Mouse (Mus musculus): Measurements from ENCODE around the gene Rplp0. TPM values are rescaled to one million over a fixed set of nuclear protein-coding genes. Genes with fewer than 3 reads are reported as not detected.
"Not testable (repeated sequence)": the region's sequence is repeated elsewhere in the genome, so short reads cannot be mapped to it uniquely, and the experiment has no call there.

Gene Rplp0
- polyA plus RNA-seq (2017; shearing (Covaris generic)), result 1,000 to 10,000 TPM; 4,414 to 4,537 TPM

- ATAC-seq, result peak; percentile 99
Measured at GRCm38 (mm10) chr5:115559237-115560101, at the start of gene Rplp0. Gene Rplp0 (plus strand): TSS chr5:115559467.

DNA sequence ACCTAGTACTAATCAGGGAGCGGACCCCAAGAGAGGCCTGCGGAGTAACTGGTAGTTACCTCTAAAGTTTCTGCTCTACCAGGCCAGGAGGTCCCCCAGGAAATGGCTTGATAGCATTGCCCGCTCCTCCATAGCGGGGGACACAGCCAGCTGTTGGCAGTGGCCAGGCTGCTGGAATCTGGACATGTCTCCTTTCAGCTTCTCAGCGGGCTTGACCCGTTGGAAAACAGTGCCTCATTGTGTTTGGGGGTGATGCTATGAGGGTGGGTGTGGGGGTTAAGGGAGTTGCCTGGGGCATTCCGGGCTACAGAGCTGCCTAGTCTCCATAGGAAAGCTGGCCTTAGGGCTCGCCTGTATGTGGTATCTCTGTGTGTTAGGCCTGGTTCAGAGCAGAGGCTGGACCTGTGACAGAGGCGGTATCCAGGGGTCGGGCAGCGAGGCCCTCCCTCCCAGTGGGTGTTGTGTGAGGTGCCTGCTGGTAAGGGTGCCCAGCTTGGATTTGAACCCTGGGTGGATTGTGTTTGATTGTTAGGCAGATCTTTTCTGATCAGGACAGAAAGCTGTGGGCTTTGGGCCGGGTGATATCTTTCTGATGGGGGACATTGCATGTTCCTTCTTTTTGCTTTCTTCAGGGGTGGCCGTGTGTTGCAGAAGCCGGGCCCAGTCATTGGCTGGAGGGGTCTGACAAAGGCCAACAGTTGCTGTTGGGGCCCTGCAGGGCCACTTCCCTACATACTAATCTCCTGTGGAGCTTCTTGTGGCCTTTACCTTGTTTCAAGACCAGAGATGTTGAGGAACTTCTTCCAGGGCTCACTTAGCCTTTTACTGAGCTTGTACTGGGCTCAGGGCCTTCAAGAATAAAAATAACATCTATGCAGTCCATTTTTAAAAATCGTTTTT lies 49.2 kb upstream of the Rplp0 start:
- no peak for ATAC-seq

DNA sequence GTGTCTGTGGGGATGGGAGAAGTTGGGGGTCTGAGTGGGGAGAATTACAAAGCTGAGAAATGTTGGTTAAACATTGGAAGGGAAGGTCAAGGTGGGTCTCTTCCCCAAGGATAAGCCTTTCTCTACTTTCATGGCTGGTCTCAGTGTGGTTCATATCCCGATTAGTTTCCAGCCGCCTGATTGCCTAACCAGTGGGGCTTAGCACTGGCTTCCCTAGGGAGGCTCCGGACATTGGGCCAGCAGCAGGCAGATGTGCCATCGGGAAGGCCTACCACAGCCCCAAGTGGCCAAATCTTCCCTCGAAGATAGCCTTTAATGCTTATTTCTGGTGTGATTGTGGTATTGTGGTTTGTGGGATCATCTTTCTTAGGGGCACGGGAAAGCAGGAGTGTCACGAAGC lies 46.9 kb upstream of the Rplp0 start:
- no peak for ATAC-seq

DNA sequence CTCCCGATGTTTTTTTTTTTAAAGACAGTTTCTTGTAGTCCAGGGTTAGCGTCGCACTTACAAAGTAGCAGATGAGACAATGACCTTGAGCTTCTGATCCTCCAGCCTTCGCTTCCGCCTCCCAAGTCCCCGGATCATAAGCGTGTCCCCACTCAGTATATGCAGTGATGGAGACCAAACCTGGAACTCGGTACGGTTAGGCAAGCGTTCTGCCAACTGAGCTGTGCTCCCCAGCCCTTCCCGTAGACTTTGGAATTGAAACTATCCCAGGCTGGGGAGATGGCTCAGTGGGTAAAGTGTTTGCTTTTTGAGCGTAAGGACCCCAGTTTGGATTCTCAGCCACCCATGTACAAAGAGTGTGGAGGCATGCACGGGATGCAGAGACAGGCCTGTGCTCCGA lies 46.0 kb upstream of the Rplp0 start:
- no peak for ATAC-seq

DNA sequence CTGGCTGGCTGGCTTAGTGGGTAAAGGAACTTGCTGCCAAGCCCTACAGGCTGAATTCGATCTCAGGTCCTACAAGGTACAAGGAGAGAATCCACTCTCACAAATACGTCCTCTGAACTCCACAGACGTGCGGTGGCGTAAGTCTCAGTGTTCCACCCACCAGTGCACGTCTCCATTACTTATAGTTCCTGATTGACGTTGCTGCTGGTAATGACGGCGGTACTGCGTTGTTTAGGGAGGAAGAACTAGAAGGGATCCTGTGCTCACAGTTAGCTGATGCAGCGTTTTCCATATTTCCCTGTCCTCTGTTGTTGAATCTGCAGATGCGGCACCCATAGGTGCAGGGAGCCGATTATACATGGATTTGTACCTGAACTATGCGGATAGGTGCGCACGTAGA lies 45.5 kb upstream of the Rplp0 start:
- ATAC-seq, result no peak

DNA sequence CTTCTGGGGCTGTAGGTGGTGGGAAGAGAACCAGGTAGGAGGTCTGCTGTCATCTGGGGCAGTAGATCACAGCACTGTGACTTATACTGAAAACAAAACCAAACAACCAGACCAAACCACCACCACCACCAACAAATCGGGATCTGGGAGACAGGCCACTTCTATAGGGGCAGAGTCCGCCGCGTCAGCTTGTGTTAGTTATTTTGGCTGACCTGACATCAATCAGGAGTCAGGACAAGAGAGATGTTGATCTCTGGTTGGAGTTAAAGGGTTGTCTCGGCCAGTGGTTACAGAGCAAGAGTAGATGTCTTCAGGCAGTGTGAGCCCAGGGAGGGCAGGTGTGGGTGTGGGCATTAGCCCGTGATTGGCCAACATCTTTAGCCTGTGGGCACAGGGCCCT lies 44.9 kb upstream of the Rplp0 start:
- no peak for ATAC-seq

GRCm38 (mm10) chr5:115514896-115515587 lies 44.2 kb upstream of the Rplp0 start:
- ATAC-seq, result no peak

DNA sequence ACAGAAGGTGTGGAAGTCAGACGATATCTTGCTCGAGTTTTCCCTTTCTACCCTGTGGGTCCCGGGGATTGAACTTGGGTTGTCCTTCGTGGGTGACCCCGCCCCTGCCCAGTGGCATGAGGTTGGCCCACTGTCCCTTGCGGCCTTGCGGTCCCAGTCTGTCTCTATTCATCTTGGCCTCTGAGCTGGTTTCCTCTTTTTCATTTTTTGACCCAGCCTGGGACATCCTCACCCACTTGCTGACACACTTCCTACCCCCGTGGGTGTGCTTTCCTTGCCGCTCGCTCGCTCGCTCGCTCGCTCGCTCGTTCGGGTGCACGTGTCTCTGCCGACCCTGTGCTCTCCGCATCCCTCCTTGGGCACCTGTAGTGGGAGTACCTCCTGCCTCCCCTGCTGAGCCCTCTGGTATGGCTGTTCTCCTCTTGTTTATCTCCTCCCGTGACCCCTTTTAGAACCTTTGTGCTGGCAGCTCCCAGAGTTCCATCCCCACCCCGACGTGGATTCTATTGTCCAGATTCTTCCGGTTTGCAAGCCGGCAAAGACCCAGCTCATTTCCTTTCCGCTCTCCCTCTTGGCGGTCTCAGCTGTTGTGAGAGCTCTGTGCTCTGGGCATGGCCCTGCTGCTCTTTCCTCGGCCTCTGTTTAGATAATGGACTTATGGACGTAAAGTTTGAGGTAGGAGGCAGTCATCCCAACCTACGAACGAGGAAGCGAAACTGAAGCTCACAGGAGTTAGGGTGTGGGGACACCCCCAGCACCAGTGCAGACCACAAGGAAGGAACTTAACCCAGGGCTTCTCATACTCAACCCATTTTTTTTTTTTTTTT lies 43.0 kb upstream of the Rplp0 start:
- peak; percentile 85 for ATAC-seq

DNA sequence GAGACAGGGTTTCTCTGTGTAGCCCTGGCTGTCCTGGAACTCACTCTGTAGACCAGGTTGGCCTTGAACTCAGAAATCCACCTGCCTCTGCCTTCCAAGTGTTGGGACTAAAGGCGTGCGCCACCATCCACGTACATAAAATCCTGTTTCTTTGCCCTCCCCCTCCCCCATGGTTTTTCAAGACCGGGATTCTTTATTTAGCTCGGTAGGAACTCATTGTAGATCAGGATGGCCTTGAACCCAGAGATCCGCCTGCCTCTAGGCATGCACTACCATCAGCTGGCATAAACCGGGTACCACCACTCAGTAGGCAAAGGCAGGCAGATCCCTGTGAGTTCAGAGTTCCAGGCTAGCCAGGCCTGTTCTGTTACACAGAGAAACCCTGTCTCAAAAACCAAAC lies 42.4 kb upstream of the Rplp0 start:
- no peak for ATAC-seq

DNA sequence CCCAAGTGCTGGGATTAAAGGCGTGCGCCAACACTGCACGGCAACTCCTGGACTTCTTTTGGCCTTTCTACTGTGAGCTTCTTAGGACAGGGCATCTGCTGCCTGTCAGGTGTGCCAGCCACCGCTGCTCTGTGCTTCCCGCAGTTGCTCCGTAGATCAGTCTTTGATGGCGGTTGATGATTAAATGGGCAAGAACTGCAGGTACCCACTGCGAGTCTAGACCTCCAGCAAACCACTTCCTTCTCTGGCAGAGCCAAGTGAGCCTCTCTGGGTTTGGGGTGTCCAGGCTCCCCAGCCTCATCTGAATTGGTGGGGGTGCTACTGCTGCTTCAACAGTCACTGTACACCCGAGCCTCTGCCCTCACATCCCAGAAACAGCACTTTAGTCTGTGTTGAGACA lies 41.8 kb upstream of the Rplp0 start:
- ATAC-seq, result peak; percentile 9

DNA sequence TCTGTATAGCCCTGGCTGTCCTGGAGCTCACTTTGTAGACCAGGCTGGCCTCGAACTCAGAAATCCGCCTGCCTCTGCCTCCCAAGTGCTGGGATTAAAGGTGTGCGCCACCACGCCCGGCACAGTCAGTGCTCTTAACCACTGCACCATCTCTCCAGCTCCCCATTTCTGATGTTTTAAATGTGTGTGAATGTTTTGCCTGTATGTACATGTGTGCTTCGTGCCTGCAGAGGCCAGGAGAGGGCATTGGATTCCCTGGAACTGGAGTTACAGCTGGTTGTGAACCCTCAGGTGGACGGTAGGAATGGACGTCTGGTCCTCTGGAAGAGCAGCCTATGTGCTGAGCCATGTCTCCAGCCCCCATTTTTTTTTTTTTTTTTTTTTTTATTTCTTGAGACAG lies 41.1 kb upstream of the Rplp0 start:
- not testable (repeated sequence) for ATAC-seq

DNA sequence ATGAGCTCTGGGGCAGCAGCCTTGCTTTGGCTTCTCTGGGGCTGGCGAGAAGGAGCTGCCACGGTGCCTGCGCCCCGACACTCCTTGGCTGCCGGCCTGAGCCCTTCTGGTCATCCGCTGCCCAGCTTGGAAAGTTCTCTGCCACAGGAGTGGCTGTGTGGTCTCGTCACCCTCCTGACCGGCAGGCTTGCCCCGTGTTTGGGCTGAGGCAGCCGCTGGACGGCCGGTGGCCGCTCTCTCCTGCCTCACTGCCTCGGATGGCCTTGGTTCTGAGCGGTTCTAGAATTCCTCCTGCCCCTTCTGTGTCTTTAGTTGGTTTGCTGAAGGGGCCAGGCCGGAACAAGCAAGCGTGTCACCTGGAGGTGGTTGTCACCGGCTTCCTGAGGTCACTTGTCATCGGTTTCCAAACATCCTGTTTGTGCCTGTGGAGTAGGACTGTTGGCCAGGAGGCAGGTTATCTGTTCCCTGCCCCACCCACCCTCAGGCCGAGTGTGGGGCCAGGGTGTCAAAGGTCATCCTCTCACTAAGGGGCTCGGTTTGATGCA lies 38.9 kb upstream of the Rplp0 start:
- ATAC-seq, result no peak

GRCm38 (mm10) chr5:115521553-115522461 lies 37.5 kb upstream of the Rplp0 start:
- peak; percentile 90 for ATAC-seq

- no peak for ATAC-seq
Measured at GRCm38 (mm10) chr5:115522531-115522930, 36.7 kb upstream of the Rplp0 start.

- ATAC-seq, result no peak
Measured at GRCm38 (mm10) chr5:115522981-115523499, 36.2 kb upstream of the Rplp0 start.

DNA sequence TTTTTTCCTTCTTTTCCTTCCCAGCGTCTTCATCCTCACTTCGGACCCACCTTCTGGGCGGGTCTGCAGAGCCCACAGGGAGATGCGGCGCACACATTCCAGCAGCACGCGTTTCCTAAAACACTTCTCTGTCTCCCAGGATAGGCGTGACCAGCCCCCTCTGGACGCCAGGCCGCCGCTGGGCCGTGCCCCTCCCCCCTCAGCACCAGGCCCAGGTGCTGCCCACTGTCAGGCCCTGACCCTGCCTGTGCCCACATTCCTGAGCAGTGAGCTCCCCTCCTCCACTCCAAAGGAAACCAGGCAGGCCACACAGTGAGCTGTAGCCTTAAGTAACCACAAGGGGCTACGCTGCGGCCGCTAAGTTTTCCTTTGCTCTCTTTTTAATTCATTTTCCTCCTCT lies 35.3 kb upstream of the Rplp0 start:
- ATAC-seq, result no peak

- ATAC-seq, result no peak
Measured at GRCm38 (mm10) chr5:115524471-115524870, 34.8 kb upstream of the Rplp0 start.

DNA sequence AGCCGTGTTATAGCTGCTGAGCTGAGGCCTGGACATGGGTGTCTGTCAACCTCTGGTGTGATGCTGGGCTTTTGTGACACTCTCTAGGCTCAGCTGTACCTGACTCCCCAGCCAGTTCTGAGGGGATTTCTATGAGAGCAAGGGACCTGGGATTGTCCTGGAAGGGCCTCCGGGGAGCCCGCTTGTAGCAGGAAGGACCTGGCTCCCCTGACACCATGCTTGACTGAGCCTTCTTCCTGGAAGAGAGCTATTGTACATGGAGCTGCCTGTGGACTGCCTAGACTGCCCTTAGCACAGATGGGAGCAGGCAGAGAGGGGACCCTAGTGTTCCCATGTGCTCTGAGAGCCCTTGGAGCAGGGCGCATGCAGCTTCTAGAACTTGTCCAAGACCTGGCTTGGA lies 33.9 kb upstream of the Rplp0 start:
- ATAC-seq, result no peak

GRCm38 (mm10) chr5:115525943-115526342 lies 33.3 kb upstream of the Rplp0 start:
- no peak for ATAC-seq

- no peak for ATAC-seq
Measured at GRCm38 (mm10) chr5:115526456-115527202, 32.6 kb upstream of the Rplp0 start.
